Mouse (Mus musculus) layer of hippocampus, adult 2 months (tissue): Measurements from ENCODE around the gene Gja8. TPM values are rescaled to one million over a fixed set of nuclear protein-coding genes. Genes with fewer than 3 reads are reported as not detected.

ENCODE experiments used
- DNase-seq, 2 experiments: peaks; one replicate each; pipeline ENCODE4 v3.0.0; 2022; ENCODE audit warnings: low spot score in 2 of 2
- H3K27ac ChIP-seq: fragments of 200-600 bp; 2 replicates; pipeline ENCODE4 v1.8.1; 2022
- H3K4me3 ChIP-seq: fragments of 200-600 bp; 2 replicates; pipeline ENCODE4 v1.8.1; 2022; ENCODE audit warnings: mild to moderate bottlenecking
- CTCF ChIP-seq: fragments of 200-600 bp; conservative IDR thresholded peaks from 2 replicates; pipeline ENCODE4 v1.8.1; 2022; ENCODE audit warnings: antibody characterized with exemption, mild to moderate bottlenecking, moderate library complexity
- long read RNA-seq, 2 experiments: library from polyadenylated mRNA; stranded (forward); transcript quantifications; one replicate each; pipeline ENCODE4 v2.0.0; 2021; ENCODE audit warnings: borderline mapping rate in 2 of 2
- total RNA-seq, 2 experiments: library from RNA; stranded (reverse); gene quantifications; 2 replicates each; pipeline ENCODE4 v1.2.3; 2021

Gene Gja8
- total RNA-seq: not detected
- long read RNA-seq, experiment 1: 0 reads
- long read RNA-seq, experiment 2: 0 reads

GRCm38 (mm10) chr3:96925920-96926319 lies at the start of gene Gja8:
Gene Gja8, minus strand, starts transcription at chr3:96926020.
- no peak for DNase-seq
- H3K4me3 ChIP-seq: no peak within 1 kb of the TSS
- no peak for TF ChIP-seq CTCF
- no peak within 1 kb of the TSS for H3K27ac ChIP-seq

- no peak for DNase-seq
- H3K27ac ChIP-seq: no peak overlapping the region
- TF ChIP-seq CTCF: no peak
- H3K4me3 ChIP-seq: no peak overlapping the region
Measured at GRCm38 (mm10) chr3:96974467-96974866, 48.6 kb upstream of the Gja8 start.

GRCm38 (mm10) chr3:96970986-96971385 lies 45.2 kb upstream of the Gja8 start:
- DNase-seq: no peak
- H3K4me3 ChIP-seq: no peak overlapping the region
- no peak overlapping the region for H3K27ac ChIP-seq
- no peak for TF ChIP-seq CTCF

- peak in 1 of 2 experiments; percentile 17 for DNase-seq
- no peak overlapping the region for H3K4me3 ChIP-seq
- no peak overlapping the region for H3K27ac ChIP-seq
- no peak for TF ChIP-seq CTCF
Measured at GRCm38 (mm10) chr3:96963088-96964034, 37.5 kb upstream of the Gja8 start.

GRCm38 (mm10) chr3:96960597-96960996 lies 34.8 kb upstream of the Gja8 start:
- no peak overlapping the region for H3K4me3 ChIP-seq
- H3K27ac ChIP-seq: no peak overlapping the region
- no peak for DNase-seq
- TF ChIP-seq CTCF: no peak

- TF ChIP-seq CTCF: no peak
- DNase-seq: no peak
- Histone ChIP-seq H3K27ac (no peak overlapping the region), H3K4me3 (no peak overlapping the region)
Measured at GRCm38 (mm10) chr3:96953489-96954233, 27.8 kb upstream of the Gja8 start.

GRCm38 (mm10) chr3:96942706-96943105 lies 16.9 kb upstream of the Gja8 start:
- H3K27ac ChIP-seq: no peak overlapping the region
- H3K4me3 ChIP-seq: no peak overlapping the region
- TF ChIP-seq CTCF: no peak
- DNase-seq: no peak

GRCm38 (mm10) chr3:96938738-96939137 lies 12.9 kb upstream of the Gja8 start:
- Histone ChIP-seq H3K27ac (no peak overlapping the region), H3K4me3 (peak overlapping the region; percentile 42)
- peak; percentile 90 for TF ChIP-seq CTCF
- peak; percentile 88 to 94 for DNase-seq

GRCm38 (mm10) chr3:96937606-96938005 lies 11.8 kb upstream of the Gja8 start:
- H3K4me3 ChIP-seq: no peak overlapping the region
- TF ChIP-seq CTCF: no peak
- peak in 1 of 2 experiments; percentile 18 for DNase-seq
- H3K27ac ChIP-seq: no peak overlapping the region

GRCm38 (mm10) chr3:96936241-96936640 lies 10.4 kb upstream of the Gja8 start:
- Histone ChIP-seq H3K27ac (no peak overlapping the region), H3K4me3 (no peak overlapping the region)
- peak in 1 of 2 experiments; percentile 23 for DNase-seq
- peak; percentile 90 for TF ChIP-seq CTCF

GRCm38 (mm10) chr3:96931261-96931681 lies 5.5 kb upstream of the Gja8 start:
- no peak overlapping the region for H3K27ac ChIP-seq
- TF ChIP-seq CTCF: no peak
- H3K4me3 ChIP-seq: no peak overlapping the region
- DNase-seq: no peak

- TF ChIP-seq CTCF: no peak
- no peak for DNase-seq
Measured at GRCm38 (mm10) chr3:96924631-96925030, 1.2 kb downstream of the Gja8 start.

GRCm38 (mm10) chr3:96920991-96921390 lies 4.8 kb downstream of the Gja8 start:
- Histone ChIP-seq H3K27ac (no peak overlapping the region), H3K4me3 (no peak overlapping the region)
- TF ChIP-seq CTCF: no peak
- no peak for DNase-seq

More at GRCm38 (mm10) chr3:96924631-96925030, 1.2 kb downstream of the Gja8 start:
- H3K27ac ChIP-seq: no peak overlapping the region
- H3K4me3 ChIP-seq: no peak overlapping the region

- Histone ChIP-seq H3K27ac (peak overlapping the region; percentile 90), H3K4me3 (peak overlapping the region; percentile 90)
- TF ChIP-seq CTCF: no peak
- no peak for DNase-seq
Measured at GRCm38 (mm10) chr3:96905592-96905991, 20.2 kb downstream of the Gja8 start.
